Mouse (Mus musculus): ENCODE data around the gene Mapk6. TPM values are rescaled to one million over a fixed set of nuclear protein-coding genes. Genes with fewer than 3 reads are reported as not detected.
"Not testable (repeated sequence)": the region's sequence is repeated elsewhere in the genome, so short reads cannot be mapped to it uniquely, and the experiment has no call there.

Gene Mapk6
- total and polyA plus RNA-seq, 3 experiments = 19.6 to 91.0 (median 44.1) TPM

GRCm38 (mm10) chr9:75365195-75365594 lies 44.6 kb downstream of the Mapk6 start:
- TF ChIP-seq RCOR1 (IDR thresholded peaks at IDR 0.05; ENCODE audit: low read depth, low read length) (no peak), NELFE (IDR thresholded peaks at IDR 0.05; ENCODE audit: low read depth, low read length) (no peak), GABPA (IDR thresholded peaks at IDR 0.05; ENCODE audit: low read depth, low read length) (no peak), EP300 (IDR thresholded peaks at IDR 0.05; ENCODE audit: low read depth in 1 of 2, low read length in 2 of 2) (no peak), MAZ (IDR thresholded peaks at IDR 0.05; ENCODE audit: low read depth, low read length) (no peak), UBTF (IDR thresholded peaks at IDR 0.05; ENCODE audit: borderline replicate concordance, insufficient read depth, low read depth, low read length) (no peak), MAFK (IDR thresholded peaks at IDR 0.05; ENCODE audit: borderline replicate concordance, low read depth, low read length) (no peak), SIN3A (IDR thresholded peaks at IDR 0.05; ENCODE audit: low read length) (no peak), BHLHE40 (IDR thresholded peaks at IDR 0.05; ENCODE audit: borderline replicate concordance, low read depth, low read length) (no peak), ZKSCAN1 (IDR thresholded peaks at IDR 0.05; ENCODE audit: low read depth, low read length) (no peak), POLR2AphosphoS5 (IDR thresholded peaks at IDR 0.05; ENCODE audit: borderline replicate concordance, low read depth, low read length) (no peak), ZMIZ1 (IDR thresholded peaks at IDR 0.05; ENCODE audit: low read depth, low read length) (no peak), USF2 (IDR thresholded peaks at IDR 0.05; ENCODE audit: borderline replicate concordance in 1 of 2, insufficient read depth in 1 of 2, low read depth in 1 of 2, low read length in 2 of 2) (no peak)
- DNase-seq (ENCODE audit: low read depth, low spot score) = no peak

GRCm38 (mm10) chr9:75363702-75364101 lies 46.1 kb downstream of the Mapk6 start:
- DNase-seq (ENCODE audit: low read depth, low spot score); H3K36me3 ChIP-seq (ENCODE audit: control insufficient read depth in 1 of 2, insufficient read depth in 2 of 2, low read length in 2 of 2); H3K4me1 ChIP-seq (ENCODE audit: control insufficient read depth in 1 of 2, insufficient read depth in 2 of 2, low read length in 2 of 2); H3K27me3 ChIP-seq (ENCODE audit: control insufficient read depth in 1 of 2, insufficient read depth in 2 of 2, low read length in 2 of 2); H3K4me3 ChIP-seq (ENCODE audit: control insufficient read depth in 1 of 2, insufficient read depth in 1 of 2, low read depth in 2 of 2, low read length in 2 of 2); H3K27ac ChIP-seq (ENCODE audit: control insufficient read depth, low read depth, low read length); H3K9me3 ChIP-seq (replicated peaks; ENCODE audit: insufficient read depth, low read length); H3K9ac ChIP-seq (ENCODE audit: control insufficient read depth, low read depth, low read length, poor library complexity, severe bottlenecking); H3K79me2 ChIP-seq (ENCODE audit: control insufficient read depth, insufficient read depth, low read length, poor library complexity): not testable (repeated sequence)

More at GRCm38 (mm10) chr9:75365195-75365594, 44.6 kb downstream of the Mapk6 start:
- 0 out of 4 replicates have a peak, but pooled peaks cover 0 to 3% of the 10 kb centered on the region in 2 experiments for H3K36me3 ChIP-seq (ENCODE audit: control insufficient read depth in 1 of 2, insufficient read depth in 2 of 2, low read length in 2 of 2)
- H3K9me3 ChIP-seq (replicated peaks; ENCODE audit: insufficient read depth, low read length) = no peaks in the 10 kb centered on the region
- no peaks in the 10 kb centered on the region for H3K79me2 ChIP-seq (ENCODE audit: control insufficient read depth, insufficient read depth, low read length, poor library complexity)
- H3K27me3 ChIP-seq (ENCODE audit: control insufficient read depth in 1 of 2, insufficient read depth in 2 of 2, low read length in 2 of 2) = no peaks in the 10 kb centered on the region
- no peak overlapping the region for H3K4me3 ChIP-seq (ENCODE audit: control insufficient read depth in 1 of 2, insufficient read depth in 1 of 2, low read depth in 2 of 2, low read length in 2 of 2)
- H3K9ac ChIP-seq (ENCODE audit: control insufficient read depth, low read depth, low read length, poor library complexity, severe bottlenecking) = no peak overlapping the region
- H3K27ac ChIP-seq (ENCODE audit: control insufficient read depth, low read depth, low read length) = no peak overlapping the region
- 0 out of 4 replicates have a peak, but pooled peaks cover 0 to 5% of the 10 kb centered on the region in 2 experiments for H3K4me1 ChIP-seq (ENCODE audit: control insufficient read depth in 1 of 2, insufficient read depth in 2 of 2, low read length in 2 of 2)

GRCm38 (mm10) chr9:75363001-75363400 lies 46.8 kb downstream of the Mapk6 start:
- Histone ChIP-seq H3K79me2 (ENCODE audit: control insufficient read depth, insufficient read depth, low read length, poor library complexity) (no peaks in the 10 kb centered on the region), H3K27me3 (ENCODE audit: control insufficient read depth in 1 of 2, insufficient read depth in 2 of 2, low read length in 2 of 2) (no peaks in the 10 kb centered on the region), H3K4me1 (ENCODE audit: control insufficient read depth in 1 of 2, insufficient read depth in 2 of 2, low read length in 2 of 2) (0 out of 4 replicates have a peak, but pooled peaks cover 0 to 3% of the 10 kb centered on the region in 2 experiments), H3K9me3 (replicated peaks; ENCODE audit: insufficient read depth, low read length) (no peaks in the 10 kb centered on the region), H3K9ac (ENCODE audit: control insufficient read depth, low read depth, low read length, poor library complexity, severe bottlenecking) (no peak overlapping the region), H3K27ac (ENCODE audit: control insufficient read depth, low read depth, low read length) (no peak overlapping the region), H3K4me3 (ENCODE audit: control insufficient read depth in 1 of 2, insufficient read depth in 1 of 2, low read depth in 2 of 2, low read length in 2 of 2) (no peak overlapping the region), H3K36me3 (ENCODE audit: control insufficient read depth in 1 of 2, insufficient read depth in 2 of 2, low read length in 2 of 2) (0 out of 4 replicates have a peak, but pooled peaks cover 0 to 3% of the 10 kb centered on the region in 2 experiments)
- no peak for DNase-seq (ENCODE audit: low read depth, low spot score)
- TF ChIP-seq ETS1 (IDR thresholded peaks at IDR 0.05; ENCODE audit: low read depth, low read length) = no peak
- TF ChIP-seq TCF12 (IDR thresholded peaks at IDR 0.05; ENCODE audit: low read depth, low read length) = no peak
- TF ChIP-seq NRF1 (IDR thresholded peaks at IDR 0.05; ENCODE audit: insufficient read depth, low read depth, low read length, poor library complexity, severe bottlenecking) = no peak
- no peak for TF ChIP-seq SIN3A (IDR thresholded peaks at IDR 0.05; ENCODE audit: low read length)
- no peak for TF ChIP-seq MAZ (IDR thresholded peaks at IDR 0.05; ENCODE audit: low read depth, low read length)
- no peak for TF ChIP-seq ZMIZ1 (IDR thresholded peaks at IDR 0.05; ENCODE audit: low read depth, low read length)
- no peak for TF ChIP-seq EP300 (IDR thresholded peaks at IDR 0.05; ENCODE audit: low read depth in 1 of 2, low read length in 2 of 2)
- no peak for TF ChIP-seq RAD21 (IDR thresholded peaks at IDR 0.05; ENCODE audit: low read depth, low read length)
- no peak for TF ChIP-seq MAFK (IDR thresholded peaks at IDR 0.05; ENCODE audit: borderline replicate concordance, low read depth, low read length)
- TF ChIP-seq USF1 (IDR thresholded peaks at IDR 0.05; ENCODE audit: low read depth, low read length) = no peak
- no peak for TF ChIP-seq NELFE (IDR thresholded peaks at IDR 0.05; ENCODE audit: low read depth, low read length)
- no peak for TF ChIP-seq POLR2A (IDR thresholded peaks at IDR 0.05; ENCODE audit: control insufficient read depth in 1 of 2, insufficient read depth in 1 of 2, low read depth in 1 of 2, low read length in 2 of 2, poor library complexity in 1 of 2)
- TF ChIP-seq ELF1 (IDR thresholded peaks at IDR 0.05; ENCODE audit: low read depth, low read length) = no peak
- TF ChIP-seq MEF2A (IDR thresholded peaks at IDR 0.05; ENCODE audit: extremely low read depth, insufficient replicate concordance, low read depth, low read length, poor library complexity, severe bottlenecking) = no peak
